Mouse (Mus musculus) megakaryocyte progenitor cell, adult 5-6 weeks (primary cell): ENCODE measurements around the gene Cnpy3. TPM values are rescaled to one million over a fixed set of nuclear protein-coding genes. Genes with fewer than 3 reads are reported as not detected.
"Not testable (repeated sequence)": the region's sequence is repeated elsewhere in the genome, so short reads cannot be mapped to it uniquely, and the experiment has no call there.

Source experiments
- ATAC-seq: replicated peaks from 2 replicates; pipeline ENCODE4 v1.8.0; 2016; ENCODE audit warnings: mild to moderate bottlenecking, moderate TSS enrichment, inconsistent platforms; ENCODE audit not compliant: poor library complexity
- total RNA-seq, 2 experiments: library from RNA; stranded (forward) in 1 of 2; stranded (reverse) in 1 of 2; fragments of 157-497, 149-512 nt in 1 of 2; fragments of 200-1000 nt in 1 of 2; gene quantifications; 2 replicates each; pipeline versions ENCODE4 v1.2.3 to v1.2.4; 2015 to 2017

Cnpy3 gene
- total RNA-seq (2015) (30.6 and 34.3 TPM in 2 replicates), total RNA-seq (2017) (101 and 102 TPM in 2 replicates)

DNA sequence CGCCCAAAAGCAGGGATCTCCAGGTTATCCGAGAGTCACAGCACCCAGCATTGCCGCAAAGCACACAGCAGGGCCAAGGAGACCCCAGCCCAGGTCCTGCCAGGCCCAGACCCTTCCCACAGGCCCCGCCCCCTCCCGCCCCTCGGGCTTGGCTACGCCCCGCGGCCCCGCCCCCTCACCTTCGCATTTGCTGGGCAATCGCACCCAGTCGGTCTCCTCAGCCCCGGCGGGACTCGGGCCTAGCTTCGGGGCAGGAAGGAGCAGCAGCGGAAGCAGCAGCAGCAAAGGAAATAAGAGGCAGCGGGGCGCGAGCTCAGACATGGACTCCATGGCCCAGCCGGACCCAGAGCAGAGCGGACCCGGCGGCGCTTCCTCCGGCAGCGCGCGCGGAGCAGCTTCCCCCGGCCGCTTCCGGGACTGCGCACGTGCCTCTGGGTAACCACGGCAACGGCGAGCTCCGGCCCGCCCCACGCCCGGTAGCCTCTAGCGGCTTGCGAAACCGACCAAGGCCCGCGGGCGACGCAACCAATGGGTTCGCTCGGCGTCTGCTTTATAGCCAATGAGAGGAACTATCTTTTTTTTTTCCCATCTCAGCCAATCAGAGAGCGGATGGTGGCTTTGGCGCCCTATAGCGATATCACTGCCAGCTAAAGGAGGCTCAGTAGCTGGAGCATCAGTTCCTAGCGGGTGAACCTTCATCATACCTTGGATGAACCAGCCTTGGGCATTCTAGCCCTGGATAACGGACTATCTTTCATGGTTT is at the start of gene Cnpy3:
Gene Cnpy3 (minus strand): TSS at position 421 of the 763 bp plus-strand sequence.
- peak; percentile 92 for ATAC-seq

DNA sequence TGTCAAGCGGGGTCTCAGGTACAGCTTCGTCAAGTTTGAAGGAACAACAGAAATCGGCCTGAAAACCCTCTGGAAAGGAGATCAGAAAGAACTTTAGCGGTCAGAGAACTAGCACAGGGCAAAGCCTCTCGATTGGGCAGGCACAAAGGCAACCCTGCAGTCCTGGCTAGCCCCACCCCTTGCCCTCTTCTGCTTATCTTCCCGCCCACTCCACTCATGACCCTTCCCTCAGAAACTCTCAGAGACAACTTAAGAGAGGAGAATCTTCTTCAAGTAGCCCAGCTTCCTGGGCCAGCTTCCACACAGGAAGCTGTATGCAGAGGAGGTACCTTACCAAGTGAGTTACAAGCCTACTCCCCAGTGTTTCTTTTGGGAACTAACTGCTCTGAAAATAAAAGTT is 49.7 kb upstream of the Cnpy3 start:
- ATAC-seq: no peak

DNA sequence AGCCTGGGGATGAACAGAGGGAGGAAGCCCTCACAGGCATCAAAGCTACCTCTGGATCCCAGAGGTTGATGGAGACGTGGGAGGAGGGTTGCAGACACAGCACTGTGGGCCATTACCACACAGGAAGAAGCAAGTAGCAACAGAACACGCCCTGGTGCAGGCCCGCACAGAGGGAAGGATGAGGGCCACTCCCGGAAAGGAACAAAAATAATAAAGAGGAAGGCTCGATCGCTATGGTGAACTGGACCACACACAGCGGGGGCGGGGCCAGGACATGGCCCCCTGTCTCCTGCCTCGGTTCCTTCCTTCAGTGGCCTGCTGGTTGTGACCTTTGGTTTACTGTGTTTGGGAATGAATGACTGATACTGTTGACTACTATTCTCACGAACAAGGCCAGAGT is 47.7 kb upstream of the Cnpy3 start:
- peak; percentile 79 for ATAC-seq

DNA sequence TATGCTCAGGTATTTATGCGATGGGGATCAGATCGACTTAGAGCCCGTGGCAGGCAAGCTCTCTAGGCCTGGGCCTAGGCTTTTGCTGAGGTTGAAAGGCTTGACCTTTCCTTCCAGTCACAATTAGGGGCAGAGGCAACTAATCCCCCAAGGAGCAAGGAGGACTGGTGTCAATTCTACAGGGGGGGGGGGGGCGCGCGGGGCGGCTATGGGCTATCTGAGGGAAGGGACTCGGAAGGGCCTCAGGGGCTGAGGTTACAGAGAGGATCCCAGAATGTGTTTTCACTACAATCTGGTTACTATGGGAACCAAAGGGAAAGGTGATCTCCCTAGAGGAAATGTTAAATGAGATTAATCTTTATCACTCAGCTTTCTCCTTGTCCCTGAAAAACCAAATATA is 45.4 kb upstream of the Cnpy3 start:
- no peak for ATAC-seq

DNA sequence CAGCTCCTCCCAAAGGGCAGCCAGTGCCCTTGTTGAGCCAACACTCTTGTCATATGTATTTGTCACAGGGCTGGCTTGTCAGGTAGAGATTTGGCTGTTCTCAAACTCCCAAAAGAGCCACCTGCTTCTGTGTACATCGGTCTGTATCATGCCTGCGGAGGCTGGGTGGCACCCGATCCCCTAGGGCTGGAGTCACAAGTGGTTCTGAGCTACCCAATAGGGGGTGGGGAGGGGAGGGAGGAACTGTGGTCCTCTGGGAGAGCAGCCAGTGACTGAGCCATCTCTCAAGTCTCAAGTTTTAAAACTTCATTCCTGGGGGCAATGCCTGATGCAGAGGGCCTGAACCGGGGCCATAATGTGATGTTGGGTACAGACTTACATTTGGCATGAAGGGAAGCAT is 44.7 kb upstream of the Cnpy3 start:
- ATAC-seq: no peak

DNA sequence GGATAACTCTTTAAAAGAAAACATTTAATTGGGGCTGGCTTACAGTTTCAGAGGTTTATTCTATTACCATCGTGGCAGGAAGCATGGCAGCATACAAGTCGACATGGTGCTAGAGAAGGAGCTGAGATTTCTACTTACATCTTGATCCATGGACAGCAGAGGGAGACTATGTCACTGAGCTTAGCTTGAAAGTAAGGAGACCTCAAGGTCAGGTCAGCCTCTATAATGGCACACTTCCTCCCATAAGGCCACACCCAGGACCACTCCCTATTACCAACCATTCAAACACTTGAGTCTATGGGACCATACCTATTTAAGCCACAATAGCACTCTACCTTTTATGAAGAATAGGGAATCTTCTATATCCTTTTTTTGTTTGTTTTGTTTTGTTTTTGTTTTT is 40.9 kb upstream of the Cnpy3 start:
- ATAC-seq: no peak

DNA sequence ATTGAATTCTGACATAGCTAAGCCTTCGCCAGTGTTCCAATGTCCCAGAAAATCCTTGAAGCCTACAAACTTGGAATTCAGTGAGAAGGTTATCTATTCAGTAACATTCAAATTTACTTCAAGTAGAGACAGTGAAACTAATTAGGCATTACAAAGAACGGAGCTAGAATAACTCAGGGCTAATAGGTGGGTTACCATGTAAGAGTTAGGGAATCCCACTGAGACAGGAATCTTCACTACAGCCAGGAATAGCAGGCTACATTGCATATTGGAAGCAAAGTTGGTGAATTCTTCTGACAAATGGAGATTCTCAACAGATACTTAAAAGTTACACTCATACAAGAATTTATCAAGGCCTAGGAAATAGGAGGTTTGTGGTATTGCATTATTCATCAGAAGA is 36.0 kb upstream of the Cnpy3 start:
- ATAC-seq: not testable (repeated sequence)

DNA sequence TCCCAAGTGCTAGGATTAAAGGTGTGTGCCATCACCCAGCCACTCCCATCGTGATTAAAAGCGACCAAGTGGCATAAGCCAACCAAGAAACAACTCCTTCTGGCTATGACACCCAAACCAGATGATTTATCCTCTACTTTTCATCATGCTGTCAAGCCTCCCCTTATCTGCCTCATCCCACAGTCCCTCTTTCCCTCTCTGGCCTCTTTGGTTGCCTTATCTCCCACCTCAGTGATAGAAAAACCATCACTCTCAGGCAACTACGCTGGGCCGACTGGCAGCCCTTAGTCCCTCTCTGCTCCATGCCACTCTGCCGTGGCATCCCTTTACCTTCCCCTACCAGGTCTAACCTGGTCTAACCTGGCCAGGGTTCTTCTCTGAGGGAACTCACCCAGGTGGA is 34.9 kb upstream of the Cnpy3 start:
- peak; percentile 19 for ATAC-seq

DNA sequence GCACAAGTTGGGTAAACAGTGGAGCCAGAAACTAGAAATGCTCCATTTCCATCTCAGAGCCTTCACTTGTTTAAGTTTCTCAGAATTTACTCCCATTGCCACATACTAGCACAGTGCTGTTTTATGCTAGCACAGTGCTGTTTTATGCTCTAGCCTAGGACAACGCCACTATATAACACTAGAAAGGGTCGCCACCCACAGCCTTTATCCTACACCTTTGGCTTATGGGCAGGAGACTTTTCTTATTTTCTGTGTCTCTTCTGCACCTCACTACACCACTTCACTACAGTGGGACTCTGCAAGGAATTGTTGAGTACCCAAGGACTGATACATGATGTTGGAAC is 31.2 kb upstream of the Cnpy3 start:
- ATAC-seq: peak; percentile 4; the same call in 1 of the 2 replicates

DNA sequence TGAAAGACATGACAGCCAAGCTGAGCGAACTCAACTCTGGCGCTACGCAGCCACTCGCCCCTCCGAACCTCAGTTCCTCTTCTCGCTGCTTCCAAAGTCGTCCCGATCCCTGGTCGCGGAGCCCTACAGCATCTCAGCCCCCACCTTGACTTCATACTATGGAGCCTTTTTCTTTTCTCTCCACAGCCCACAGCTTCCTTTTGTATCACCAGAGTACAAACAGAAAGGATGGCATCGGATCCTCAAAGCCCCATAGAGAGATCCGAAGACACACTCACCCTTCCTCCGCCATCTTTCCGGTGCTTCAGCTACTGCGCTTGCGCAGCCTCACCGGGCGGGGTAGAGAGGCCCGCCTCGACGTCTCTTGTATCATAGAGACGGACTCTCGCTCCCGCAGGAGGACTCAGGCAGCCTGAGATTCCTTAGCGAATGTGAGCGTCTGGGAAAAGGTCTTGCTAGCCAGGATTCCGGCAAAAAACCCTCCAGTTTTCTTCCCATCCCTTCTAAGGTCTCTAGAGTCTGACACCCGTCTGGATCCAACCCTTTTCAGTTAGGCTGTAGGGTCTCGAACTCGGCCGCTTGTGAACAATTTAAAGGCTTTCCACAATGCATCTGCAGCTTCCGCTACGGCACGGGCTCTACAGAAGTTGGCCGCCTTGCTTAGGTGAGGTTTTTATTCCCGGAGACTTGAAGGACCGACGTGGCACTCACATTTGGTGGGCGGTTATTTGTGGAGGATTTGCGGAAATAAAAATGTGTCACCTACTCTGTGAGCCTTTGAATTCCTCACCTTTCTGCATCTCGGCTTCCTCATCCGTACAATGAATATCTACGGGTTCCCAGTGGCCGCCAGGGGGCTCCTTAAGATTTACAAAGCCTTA is 30.6 kb upstream of the Cnpy3 start, which contains the start of gene Rpl7l1:
Gene Rpl7l1 (minus strand): TSS at position 332 of the 881 bp plus-strand sequence.
- ATAC-seq: peak; percentile 91

DNA sequence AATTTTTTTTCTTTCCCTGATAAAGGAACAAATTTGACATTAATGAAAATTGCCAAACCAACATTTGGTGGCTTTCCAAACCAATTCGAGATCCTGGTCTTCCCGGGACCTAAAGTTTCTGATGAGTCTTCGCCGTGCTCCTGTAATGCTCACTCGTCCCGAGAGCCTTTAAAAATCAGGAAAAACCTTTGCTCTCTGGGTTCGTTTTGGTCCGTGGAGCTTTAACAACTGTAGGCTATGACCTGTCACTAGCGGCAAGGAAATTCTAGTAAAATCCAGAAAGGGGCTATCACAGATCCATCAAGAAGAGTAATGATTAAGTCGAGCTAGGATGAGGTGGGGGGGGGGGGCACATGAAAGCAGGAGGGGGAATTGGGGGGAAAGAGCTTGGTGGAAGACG is 29.9 kb upstream of the Cnpy3 start:
- ATAC-seq: no peak

DNA sequence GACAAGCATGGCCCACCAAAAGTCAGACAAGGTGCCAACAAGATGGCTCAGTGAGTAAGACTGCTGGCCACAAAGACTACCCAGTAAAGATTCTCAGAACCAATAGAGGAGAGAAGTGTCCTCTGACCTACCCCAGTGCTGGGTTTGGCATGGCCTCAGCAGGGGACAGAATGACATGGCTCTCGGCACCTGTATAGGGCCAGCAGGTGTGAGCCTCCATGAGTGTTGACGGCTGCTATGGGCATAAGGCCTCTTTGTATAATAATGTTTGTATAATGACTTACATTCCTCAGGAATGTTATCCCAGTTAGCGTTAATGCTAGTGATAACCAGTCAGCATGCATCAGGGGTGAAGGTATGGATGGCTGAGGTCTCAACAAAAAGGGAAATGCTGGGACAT is 24.1 kb upstream of the Cnpy3 start:
- ATAC-seq: no peak

DNA sequence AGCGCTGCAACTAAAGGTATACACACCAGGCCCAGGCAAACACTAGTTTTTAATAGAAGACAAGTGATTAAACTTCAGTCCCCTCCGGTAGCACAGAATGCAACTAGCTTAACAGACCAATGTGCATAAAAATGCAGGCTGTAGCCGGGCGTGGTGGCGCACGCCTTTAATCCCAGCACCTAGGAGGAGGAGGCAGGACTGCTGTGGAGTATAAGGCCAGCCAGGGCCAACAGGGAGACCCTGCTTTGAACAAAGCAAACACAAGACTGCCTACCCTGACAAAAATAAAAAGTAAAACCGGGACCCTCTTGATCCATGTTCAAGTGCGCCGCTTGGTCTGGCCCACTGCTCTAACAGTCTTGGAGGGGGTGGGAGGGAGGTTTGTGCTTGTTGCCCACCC is 23.1 kb upstream of the Cnpy3 start:
- ATAC-seq: no peak

DNA sequence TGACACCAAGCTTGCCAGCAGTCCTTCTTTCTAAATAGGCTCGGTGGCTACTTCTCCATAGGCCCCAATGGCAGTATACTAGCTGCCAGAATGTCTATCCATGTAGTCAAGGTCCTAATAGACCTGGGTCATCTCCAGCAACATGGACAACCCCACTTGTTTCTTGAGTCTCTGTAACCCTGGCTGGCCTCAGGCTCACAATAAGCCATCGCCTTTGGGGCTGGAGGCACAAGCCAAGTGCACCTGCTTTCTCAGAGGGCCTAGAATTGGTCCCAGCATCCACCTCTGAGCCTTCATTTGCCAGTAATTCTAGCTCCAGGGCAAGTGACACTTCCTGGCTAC is 22.1 kb upstream of the Cnpy3 start:
- no peak for ATAC-seq

DNA sequence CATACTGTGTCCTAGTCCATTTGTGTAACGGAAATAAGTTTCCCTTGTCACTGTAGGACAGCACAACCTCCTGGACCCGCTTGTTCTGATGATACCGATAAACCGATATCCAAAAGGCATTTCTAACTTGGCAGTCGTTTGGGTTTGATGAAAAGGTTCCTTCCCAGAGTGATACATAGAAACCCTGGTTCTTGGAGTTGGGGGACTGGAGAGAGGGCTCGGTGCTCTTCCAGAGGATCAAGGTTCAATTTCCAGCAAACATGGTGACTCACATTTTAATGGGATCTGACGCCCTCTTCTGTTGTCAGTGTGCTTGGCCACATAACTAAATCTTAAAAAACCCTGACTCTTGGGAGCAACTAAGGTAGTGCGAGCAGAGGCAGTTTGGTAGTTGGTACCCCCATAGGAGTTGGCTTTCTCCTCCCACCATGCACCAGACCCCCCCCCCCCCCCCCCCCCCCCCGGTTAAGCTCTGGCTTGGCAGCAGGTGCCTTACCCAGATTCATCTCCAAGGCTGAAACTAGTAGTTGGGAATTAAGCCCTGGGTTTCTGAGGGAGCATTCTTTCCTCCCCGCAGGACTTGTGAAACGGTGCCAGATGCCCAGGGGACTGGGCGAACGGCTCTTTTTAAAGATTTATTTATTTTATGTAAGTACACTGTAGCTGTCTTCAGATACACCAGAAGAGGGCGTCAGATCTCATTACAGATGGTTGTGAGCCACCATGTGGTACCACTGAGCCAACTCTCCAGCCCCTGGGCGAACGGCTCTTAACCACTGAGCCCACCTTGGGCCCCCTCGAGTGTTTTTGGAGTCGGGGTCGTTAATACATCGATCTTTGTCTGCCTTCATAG is 21.5 kb upstream of the Cnpy3 start:
- peak; percentile 14; the same call in 1 of the 2 replicates for ATAC-seq

DNA sequence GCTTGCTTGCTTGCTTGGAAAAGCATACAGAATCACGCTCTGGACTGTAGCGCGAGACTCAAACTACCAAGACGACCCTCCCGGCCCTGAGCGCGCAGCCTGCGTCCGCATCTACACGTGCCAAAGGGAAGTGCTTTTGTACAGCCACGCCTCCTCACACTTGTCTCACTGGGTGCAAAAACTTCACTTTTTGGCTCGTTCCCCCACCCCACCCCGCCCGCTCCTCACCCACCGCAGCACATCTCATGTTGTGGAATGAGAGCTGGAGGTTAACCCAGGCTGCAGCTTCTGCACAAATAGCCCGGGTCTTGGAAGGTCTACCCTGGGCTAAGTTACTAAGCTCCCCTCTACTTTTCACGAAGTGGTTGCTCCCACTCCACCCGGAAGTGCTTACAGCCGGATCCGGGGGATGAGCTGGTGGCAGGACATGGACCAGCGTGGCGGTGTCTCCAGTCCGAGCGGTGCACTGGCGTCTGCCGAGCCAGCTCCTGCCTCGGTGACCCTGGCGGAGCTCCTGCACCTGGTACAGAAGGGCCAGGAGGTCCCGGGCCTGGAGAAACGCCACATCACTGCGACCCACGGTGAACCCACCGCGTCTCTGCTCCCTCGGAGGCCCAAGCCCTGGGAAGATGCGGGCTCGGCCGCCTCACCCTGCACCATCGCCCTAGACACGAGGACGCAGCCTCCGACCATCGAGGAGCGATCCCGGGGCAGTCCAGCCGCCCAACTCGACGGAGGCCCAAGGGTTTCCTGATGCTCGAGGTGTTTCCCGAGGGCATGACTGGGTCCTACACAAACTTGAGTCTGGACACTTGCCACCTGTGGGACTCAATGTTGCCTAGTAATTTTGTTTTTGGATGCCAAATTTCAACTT is 20.6 kb upstream of the Cnpy3 start, which contains the start of gene 2310039H08Rik:
Gene 2310039H08Rik (plus strand): TSS at position 232 of the 874 bp plus-strand sequence.
- ATAC-seq: peak; percentile 78

DNA sequence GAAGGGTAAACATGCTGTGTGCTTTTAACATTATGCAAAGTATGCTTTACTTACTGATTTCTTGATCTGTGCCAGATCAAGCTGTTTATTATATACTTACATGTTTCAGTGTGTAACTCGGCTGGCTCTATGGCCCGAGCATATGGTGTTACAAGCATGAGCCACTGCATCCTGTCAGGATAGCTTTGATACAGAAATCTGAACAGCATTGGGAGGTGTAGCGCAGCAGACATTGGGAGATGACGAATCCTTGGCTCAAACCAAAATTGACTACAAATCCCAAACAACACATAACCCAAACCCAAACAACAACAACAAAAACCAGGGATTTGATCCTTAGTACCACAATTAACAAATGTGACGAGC is 20.0 kb upstream of the Cnpy3 start:
- ATAC-seq: no peak

DNA sequence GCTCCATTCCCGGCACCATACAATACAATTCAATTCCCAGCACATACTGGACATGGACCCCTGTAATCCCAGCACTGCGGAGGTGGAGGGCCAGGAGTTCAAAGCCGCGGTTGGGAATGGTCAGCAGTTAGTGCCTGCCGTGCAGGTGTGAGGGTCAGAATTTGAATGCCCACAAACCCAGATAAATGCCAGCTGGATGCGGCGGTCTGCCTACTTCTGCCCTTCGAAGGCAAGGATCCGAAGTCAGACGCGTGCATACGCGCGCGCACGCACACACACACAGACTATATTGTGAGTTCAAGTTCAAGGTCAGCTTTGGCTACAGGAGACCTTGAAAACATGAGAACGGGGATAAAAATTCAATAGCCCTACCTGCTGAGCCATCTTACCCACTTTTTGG is 19.6 kb upstream of the Cnpy3 start:
- ATAC-seq: no peak

DNA sequence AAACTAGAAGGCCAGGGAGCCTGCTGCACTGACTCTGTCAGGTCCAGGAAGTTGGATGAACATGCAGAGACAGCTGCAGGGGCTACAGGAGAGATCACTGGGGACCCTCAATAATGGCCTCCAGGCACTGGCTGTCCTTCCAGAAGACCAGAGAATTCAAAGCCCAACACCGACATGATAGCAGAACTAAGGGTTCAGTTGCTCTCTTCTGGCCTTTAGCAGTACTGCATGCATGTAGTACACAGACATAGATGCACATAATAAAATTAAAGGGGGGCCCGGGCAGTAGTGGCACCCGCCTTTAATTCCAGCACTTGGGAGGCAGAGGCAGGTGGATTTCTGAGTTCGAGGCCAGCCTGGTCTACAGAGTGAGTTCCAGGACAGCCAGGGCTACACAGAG is 19.0 kb upstream of the Cnpy3 start:
- ATAC-seq: 0 out of 2 replicates have a peak, but pooled peaks have one; percentile 27

DNA sequence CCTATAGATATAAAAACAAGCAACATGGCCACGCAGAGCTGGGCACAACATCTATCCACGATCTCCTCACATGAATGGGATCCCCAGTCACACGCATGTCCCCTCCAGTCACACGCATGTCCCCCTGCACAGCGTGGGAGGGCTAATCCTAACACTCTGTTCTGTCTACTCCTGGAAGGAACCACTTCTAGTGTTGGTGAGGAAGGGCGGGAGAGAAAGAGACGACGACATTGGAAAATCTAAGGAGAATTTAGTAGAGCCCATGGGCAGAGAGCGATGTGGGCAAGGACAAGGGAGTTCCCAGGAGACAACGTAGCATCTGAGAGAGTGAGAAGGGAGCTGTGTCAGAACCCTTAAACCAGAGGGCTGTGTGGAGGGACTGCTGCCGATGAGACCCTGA is 18.5 kb upstream of the Cnpy3 start:
- ATAC-seq: no peak
